Mouse (Mus musculus) ES-E14 (cell line): Measurements from ENCODE around the gene Rab44. TPM values are rescaled to one million over a fixed set of nuclear protein-coding genes. Genes with fewer than 3 reads are reported as not detected.

Source experiments
- DNase-seq: peaks from one replicate; pipeline ENCODE4 v3.0.0-alpha.2; 2013; ENCODE audit warnings: low read depth, low spot score
- H3K27ac ChIP-seq: 2 replicates; pipeline ENCODE4 v1.5.1; 2012; ENCODE audit warnings: low read depth, mild to moderate bottlenecking, low read length, moderate library complexity, mixed read lengths; ENCODE audit not compliant: poor library complexity, insufficient read depth, severe bottlenecking
- H3K36me3 ChIP-seq: 2 replicates; pipeline ENCODE4 v1.6.1; 2012; ENCODE audit warnings: mild to moderate bottlenecking, low read length, moderate library complexity, mixed read lengths; ENCODE audit not compliant: control insufficient read depth, poor library complexity, insufficient read depth, severe bottlenecking
- H3K4me1 ChIP-seq, 2 experiments: fragments of 150-350 bp in 1 of 2; sonication (generic) in 1 of 2; 2 replicates each; pipeline ENCODE4 v1.6.1; 2012; ENCODE audit warnings: low read length in 2 of 2, mild to moderate bottlenecking in 1 of 2, mixed read lengths in 1 of 2; ENCODE audit not compliant: control insufficient read depth in 2 of 2, insufficient read depth in 2 of 2, poor library complexity in 1 of 2
- H3K4me3 ChIP-seq, 2 experiments: fragments of 150-350 bp in 1 of 2; sonication (generic) in 1 of 2; 2 replicates each; pipeline ENCODE4 v1.5.1; 2012; ENCODE audit warnings: low read length in 2 of 2, low read depth in 1 of 2, mild to moderate bottlenecking in 1 of 2, mixed read lengths in 1 of 2; ENCODE audit not compliant: insufficient read depth in 1 of 2, poor library complexity in 1 of 2, severe bottlenecking in 1 of 2
- H3K9ac ChIP-seq: 2 replicates; pipeline ENCODE4 v1.6.1; 2012; ENCODE audit warnings: low read depth, mild to moderate bottlenecking, low read length, mixed read lengths; ENCODE audit not compliant: poor library complexity, insufficient read depth, severe bottlenecking
- H3K9me3 ChIP-seq: fragments of 150-350 bp; sonication (generic); 2 replicates; pipeline ENCODE4 v1.6.1; 2012; ENCODE audit warnings: low read depth, mild to moderate bottlenecking, low read length; ENCODE audit not compliant: control insufficient read depth, insufficient read depth
- CHD2 ChIP-seq: IDR thresholded peaks from 2 replicates; pipeline ENCODE4 v1.6.1; 2014; ENCODE audit warnings: mild to moderate bottlenecking, low read depth, low read length, inconsistent platforms
- HCFC1 ChIP-seq: IDR thresholded peaks from 2 replicates; pipeline ENCODE4 v1.6.1; 2012; ENCODE audit warnings: low read length, inconsistent platforms, borderline replicate concordance; ENCODE audit not compliant: insufficient read depth
- MAFK ChIP-seq: IDR thresholded peaks from 2 replicates; pipeline ENCODE4 v1.6.1; 2014; ENCODE audit warnings: mild to moderate bottlenecking, low read depth, low read length, inconsistent platforms; ENCODE audit not compliant: insufficient read depth
- ZC3H11A ChIP-seq: IDR thresholded peaks from 2 replicates; pipeline ENCODE4 v1.6.1; 2012; ENCODE audit warnings: low read depth, mild to moderate bottlenecking, inconsistent platforms, low read length, borderline replicate concordance
- ZNF384 ChIP-seq: IDR thresholded peaks from 2 replicates; pipeline ENCODE4 v1.6.1; 2012; ENCODE audit warnings: low read depth, low read length, inconsistent platforms
- in situ Hi-C, 2 experiments: fragments of 600-800 bp; cut with MboI; formaldehyde crosslinking; loops; one replicate each; pipeline ENCODE4 v1.15.1; 2025; ENCODE audit warnings: low sequenced_read_pairs in 2 of 2, inconsistent platforms in 1 of 2; ENCODE audit not compliant: unreplicated experiment in 2 of 2
- total RNA-seq: library from RNA; depleted of rRNA; stranded (reverse); fragments of 300-350 nt; gene quantifications from 2 replicates; pipeline ENCODE4 v1.2.3, GENCODE M21; 2012

Gene Rab44
- total RNA-seq, 1 experiment: 0.31 TPM

GRCm38 (mm10) chr17:29137906-29138305 lies 24.0 kb downstream of the Rab44 start:
- in situ Hi-C loops: no loop called here
- H3K27ac ChIP-seq: no peak overlapping the region
- H3K9me3 ChIP-seq: no peaks in the 10 kb centered on the region
- H3K4me1 ChIP-seq: peaks cover 0 to 16% of the 10 kb centered on the region in 2 experiments; a peak in 3 of 4 replicates
- H3K4me3 ChIP-seq: no peak overlapping the region
- H3K36me3 ChIP-seq: no peaks in the 10 kb centered on the region
- TF ChIP-seq ZC3H11A: no peak
- no peak for TF ChIP-seq ZNF384
- H3K9ac ChIP-seq: no peak overlapping the region
- no peak for DNase-seq

- in situ Hi-C loops: no loop called here
- H3K4me1 ChIP-seq: peaks cover 2 to 7% of the 10 kb centered on the region in 2 experiments; a peak in 2 of 4 replicates
- H3K9me3 ChIP-seq: no peaks in the 10 kb centered on the region
- TF ChIP-seq MAFK: no peak
- no peak for TF ChIP-seq HCFC1
- TF ChIP-seq ZNF384: no peak
- no peak for TF ChIP-seq CHD2
- TF ChIP-seq ZC3H11A: no peak
- DNase-seq: no peak
- H3K27ac ChIP-seq: no peak overlapping the region
- H3K4me3 ChIP-seq: no peak overlapping the region
- no peaks in the 10 kb centered on the region for H3K36me3 ChIP-seq
- H3K9ac ChIP-seq: no peak overlapping the region
Observed at GRCm38 (mm10) chr17:29141577-29141976, 27.6 kb downstream of the Rab44 start.

- no peak overlapping the region for H3K4me3 ChIP-seq
- H3K9ac ChIP-seq: no peak overlapping the region
- peaks cover 2 to 13% of the 10 kb centered on the region in 2 experiments; a peak in 2 of 4 replicates for H3K4me1 ChIP-seq
- no peaks in the 10 kb centered on the region for H3K36me3 ChIP-seq
- no peak for DNase-seq
- in situ Hi-C loops: no loop called here
- no peak overlapping the region for H3K27ac ChIP-seq
- H3K9me3 ChIP-seq: no peaks in the 10 kb centered on the region
- TF ChIP-seq HCFC1: no peak
- TF ChIP-seq ZC3H11A: no peak
- TF ChIP-seq MAFK: no peak
- no peak for TF ChIP-seq ZNF384
- no peak for TF ChIP-seq CHD2
Observed at GRCm38 (mm10) chr17:29143266-29143665, 29.3 kb downstream of the Rab44 start.

GRCm38 (mm10) chr17:29145101-29145500 lies 31.2 kb downstream of the Rab44 start:
- in situ Hi-C loops: no loop called here
- DNase-seq: no peak
- no peaks in the 10 kb centered on the region for H3K9me3 ChIP-seq
- no peaks in the 10 kb centered on the region for H3K36me3 ChIP-seq
- TF ChIP-seq CHD2 (no peak), ZC3H11A (no peak), ZNF384 (no peak), HCFC1 (no peak), MAFK (no peak)
- no peak overlapping the region for H3K4me3 ChIP-seq
- H3K9ac ChIP-seq: no peak overlapping the region
- H3K4me1 ChIP-seq: peaks cover 2 to 13% of the 10 kb centered on the region in 2 experiments; a peak in 2 of 4 replicates
- no peak overlapping the region for H3K27ac ChIP-seq

GRCm38 (mm10) chr17:29147273-29147672 lies 33.3 kb downstream of the Rab44 start:
- Histone ChIP-seq H3K36me3 (no peaks in the 10 kb centered on the region), H3K27ac (no peak overlapping the region), H3K9me3 (no peaks in the 10 kb centered on the region), H3K4me1 (peaks cover 2 to 13% of the 10 kb centered on the region in 2 experiments; a peak in 2 of 4 replicates), H3K9ac (no peak overlapping the region; the same call in 1 of the 2 replicates), H3K4me3 (peak overlapping the region in 1 of 2 experiments; percentile 38; a peak in 1 of 4 replicates)
- DNase-seq: no peak
- in situ Hi-C loops: no loop called here
- TF ChIP-seq ZC3H11A: no peak
- no peak for TF ChIP-seq HCFC1
- TF ChIP-seq CHD2: no peak
- no peak for TF ChIP-seq ZNF384
- TF ChIP-seq MAFK: no peak
